Mouse (Mus musculus) kidney, embryonic 16.5 days (tissue): ENCODE measurements around the gene Ociad2. TPM values are rescaled to one million over a fixed set of nuclear protein-coding genes. Genes with fewer than 3 reads are reported as not detected.

Source experiments
- ATAC-seq: fragments of 200-750 bp; cut with Nextera tagmentation; 2 replicates; pipeline ENCODE4 v1.8.0; 2017; ENCODE audit warnings: moderate TSS enrichment; ENCODE audit not compliant: low FRiP score, low TSS enrichment
- H3K27ac ChIP-seq: fragments of 300-500 bp; sonication (generic); 2 replicates; pipeline ENCODE4 v1.5.1; 2014; ENCODE audit warnings: low read length
- H3K27me3 ChIP-seq: fragments of 300-500 bp; sonication (generic); 2 replicates; pipeline ENCODE4 v1.6.1; 2014; ENCODE audit warnings: low read length, control low read depth, mixed read lengths; ENCODE audit not compliant: insufficient read depth
- H3K36me3 ChIP-seq: fragments of 300-500 bp; sonication (generic); 2 replicates; pipeline ENCODE4 v1.6.1; 2014; ENCODE audit warnings: low read length, control low read depth, mixed read lengths; ENCODE audit not compliant: insufficient read depth
- H3K4me1 ChIP-seq: fragments of 300-500 bp; sonication (generic); 2 replicates; pipeline ENCODE4 v1.6.1; 2014; ENCODE audit warnings: low read length, control low read depth, mixed read lengths; ENCODE audit not compliant: insufficient read depth
- H3K4me2 ChIP-seq: fragments of 300-500 bp; sonication (generic); replicated peaks from 2 replicates; pipeline ENCODE4 v1.6.1; 2014; ENCODE audit warnings: low read depth, low read length
- H3K4me3 ChIP-seq: fragments of 300-500 bp; sonication (generic); 2 replicates; pipeline ENCODE4 v1.5.1; 2014; ENCODE audit warnings: mild to moderate bottlenecking, low read length
- H3K9ac ChIP-seq: fragments of 300-500 bp; sonication (generic); replicated peaks from 2 replicates; pipeline ENCODE4 v1.6.1; 2014; ENCODE audit warnings: low read length
- H3K9me3 ChIP-seq: fragments of 300-500 bp; sonication (generic); 2 replicates; pipeline ENCODE4 v1.6.1; 2016; ENCODE audit warnings: low read length, control low read depth
- WGBS: fragments of 180-500 bp; shearing (Covaris S2); extraction: QIAGEN DNeasy Blood & Tissue Kit; methylation state at CpG from one replicate; pipeline ENCODE4 v1.1.7; 2014; 5-methylcytosine and 5-hydroxymethylcytosine counted together
- polyA plus RNA-seq: library from polyadenylated mRNA; unstranded; fragments of >200 nt; fragmentation: Nextera tagmentation; extraction: Ambion mirVana; gene quantifications from 2 replicates; pipeline ENCODE4 v1.2.1, GENCODE M21; 2015

The Ociad2 gene
- polyA plus RNA-seq, 1 experiment from 2014 or later, result 11.4 TPM

GRCm38 (mm10) chr5:73373184-73373583 lies 32.4 kb upstream of the Ociad2 start:
- H3K27ac ChIP-seq, result no peak overlapping the region
- H3K36me3 ChIP-seq, result no peaks in the 10 kb centered on the region
- H3K9ac ChIP-seq, result no peak overlapping the region

DNA sequence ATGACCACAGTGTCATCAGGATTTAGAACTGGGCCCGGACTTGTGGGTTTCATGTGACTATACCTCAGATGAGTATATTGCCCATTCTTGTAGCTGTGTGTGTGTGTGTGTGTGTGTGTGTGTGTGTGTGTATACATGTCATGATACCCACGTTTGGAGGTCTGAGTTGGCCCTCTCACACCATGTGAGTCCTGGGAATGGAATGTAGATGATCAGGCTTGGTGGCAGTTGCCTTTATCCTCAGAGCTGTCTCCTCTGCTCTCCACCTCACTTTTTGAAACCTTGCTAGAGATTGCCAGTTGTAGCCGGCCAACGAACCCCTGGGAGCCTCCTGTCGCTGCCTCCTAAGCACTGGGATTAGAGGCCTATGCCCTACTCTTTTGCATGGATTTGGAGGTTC lies 31.8 kb upstream of the Ociad2 start:
- no peak for ATAC-seq
- WGBS, result 70% methylated on average over 5 of the region's 5 CpGs
- Histone ChIP-seq H3K36me3 (no peaks in the 10 kb centered on the region), H3K27me3 (no peaks in the 10 kb centered on the region), H3K4me3 (no peak overlapping the region), H3K4me2 (no peak overlapping the region), H3K9ac (no peak overlapping the region), H3K9me3 (no peaks in the 10 kb centered on the region), H3K27ac (no peak overlapping the region), H3K4me1 (peaks cover 16% of the 10 kb centered on the region; the same call in 1 of the 2 replicates)

More at GRCm38 (mm10) chr5:73373184-73373583, 32.4 kb upstream of the Ociad2 start:
- H3K27me3 ChIP-seq, result no peaks in the 10 kb centered on the region
- WGBS, result 11% methylated on average over 3 of the region's 3 CpGs
- H3K9me3 ChIP-seq, result no peaks in the 10 kb centered on the region
- H3K4me2 ChIP-seq, result no peak overlapping the region
- no peak overlapping the region for H3K4me3 ChIP-seq
- no peak for ATAC-seq
- H3K4me1 ChIP-seq, result peaks cover 16% of the 10 kb centered on the region; the same call in 1 of the 2 replicates

DNA sequence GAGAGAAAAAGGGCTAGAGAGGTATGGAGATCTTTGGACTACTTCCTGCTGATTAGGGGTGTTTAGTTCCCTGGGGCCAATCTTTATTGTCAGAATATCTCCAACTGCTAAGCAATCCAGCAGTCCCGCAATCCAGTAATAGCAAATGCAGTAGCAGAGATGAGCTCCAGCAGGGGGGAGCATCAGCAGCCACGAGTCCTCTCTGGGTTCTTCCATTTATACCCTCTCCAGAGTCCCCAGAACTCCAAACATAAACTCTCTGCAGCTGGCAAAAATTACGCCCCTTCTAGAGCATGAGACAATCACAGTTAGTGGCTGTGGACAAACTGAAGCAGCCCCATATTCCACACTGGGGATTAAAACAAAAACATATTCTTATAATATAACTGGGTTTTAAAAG lies 28.9 kb upstream of the Ociad2 start:
- H3K9me3 ChIP-seq, result no peaks in the 10 kb centered on the region
- H3K4me2 ChIP-seq, result no peak overlapping the region
- 0 out of 2 replicates have a peak, but pooled peaks cover 5% of the 10 kb centered on the region for H3K4me1 ChIP-seq
- H3K36me3 ChIP-seq, result no peaks in the 10 kb centered on the region
- ATAC-seq, result no peak
- H3K9ac ChIP-seq, result no peak overlapping the region
- H3K4me3 ChIP-seq, result no peak overlapping the region
- no peak overlapping the region for H3K27ac ChIP-seq
- WGBS, result 57% methylated on average over 3 of the region's 3 CpGs
- H3K27me3 ChIP-seq, result no peaks in the 10 kb centered on the region

- WGBS, result 78% methylated on average over 10 of the region's 10 CpGs
- ATAC-seq, result no peak
- H3K4me2 ChIP-seq, result no peak overlapping the region
Observed at GRCm38 (mm10) chr5:73368845-73369447, 28.1 kb upstream of the Ociad2 start.

DNA sequence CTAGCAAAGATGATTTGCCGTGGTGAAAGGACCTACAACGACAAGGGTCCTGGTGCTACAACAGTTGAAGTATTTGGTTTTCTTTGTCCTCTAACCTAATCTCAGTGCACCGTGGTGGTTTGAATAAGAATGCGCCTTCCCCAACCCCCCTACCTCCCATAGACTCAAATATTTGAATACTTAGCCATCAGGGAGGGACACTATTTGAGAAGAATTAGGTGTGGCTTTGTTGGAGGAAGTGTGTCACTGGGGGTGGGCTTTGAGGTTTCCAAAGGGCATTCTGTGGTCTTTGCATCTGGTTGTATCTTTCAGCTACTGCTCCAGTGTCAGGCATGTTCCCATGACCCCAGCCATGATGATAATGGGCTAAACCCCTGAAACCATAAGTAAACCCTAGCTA lies 27.1 kb upstream of the Ociad2 start:
- H3K9me3 ChIP-seq, result no peaks in the 10 kb centered on the region

More at GRCm38 (mm10) chr5:73368845-73369447, 28.1 kb upstream of the Ociad2 start:
- no peak overlapping the region for H3K4me3 ChIP-seq
- no peak overlapping the region for H3K9ac ChIP-seq
- H3K9me3 ChIP-seq, result no peaks in the 10 kb centered on the region
- no peak overlapping the region for H3K27ac ChIP-seq
- H3K4me1 ChIP-seq, result 0 out of 2 replicates have a peak, but pooled peaks cover 5% of the 10 kb centered on the region
- H3K27me3 ChIP-seq, result no peaks in the 10 kb centered on the region
- H3K36me3 ChIP-seq, result no peaks in the 10 kb centered on the region

DNA sequence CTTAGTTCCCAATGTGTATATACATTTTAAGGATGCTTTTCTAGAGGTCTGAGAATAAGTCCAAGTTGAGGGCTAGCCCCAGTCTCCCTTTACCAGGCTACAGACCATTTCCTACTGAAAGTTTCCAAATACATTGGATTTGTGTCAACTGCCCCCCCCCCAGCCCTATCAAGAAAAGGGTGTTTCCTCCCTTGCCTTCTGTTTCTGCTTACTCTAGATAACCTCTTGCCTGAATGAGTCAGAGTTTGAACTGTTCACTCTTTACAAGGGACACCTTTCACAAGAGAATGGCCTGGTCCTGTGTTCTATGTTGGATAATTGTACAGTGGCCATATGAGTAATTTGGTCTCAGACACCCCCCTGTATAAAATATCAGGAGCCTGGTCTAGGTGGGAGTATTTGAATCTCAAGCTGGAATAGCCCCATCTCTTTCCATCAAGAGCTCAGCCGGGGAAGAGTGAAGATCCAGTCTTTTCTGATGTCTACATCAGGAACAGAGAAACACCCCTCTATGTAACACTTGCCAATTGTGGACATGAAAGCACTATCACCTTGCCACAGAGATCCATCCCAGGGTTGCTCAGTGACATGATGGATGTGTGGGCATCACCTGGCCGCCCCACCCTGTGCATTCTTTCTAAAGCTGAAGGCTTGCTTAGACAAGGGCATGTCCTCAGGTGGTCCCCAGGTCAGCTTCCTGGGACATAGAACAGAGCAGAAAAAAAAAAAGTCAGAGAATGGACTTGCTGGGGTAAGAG lies 23.5 kb upstream of the Ociad2 start:
- H3K36me3 ChIP-seq, result no peaks in the 10 kb centered on the region
- 0 out of 2 replicates have a peak, but pooled peaks cover 5% of the 10 kb centered on the region for H3K4me1 ChIP-seq
- no peak overlapping the region for H3K4me3 ChIP-seq
- no peaks in the 10 kb centered on the region for H3K9me3 ChIP-seq
- H3K27ac ChIP-seq, result no peak overlapping the region
- H3K9ac ChIP-seq, result no peak overlapping the region
- H3K27me3 ChIP-seq, result no peaks in the 10 kb centered on the region
- WGBS, result 96% methylated on average over 2 of the region's 2 CpGs
- no peak for ATAC-seq
- no peak overlapping the region for H3K4me2 ChIP-seq

More for the DNA sequence above, 27.1 kb upstream of the Ociad2 start:
- Histone ChIP-seq H3K4me3 (no peak overlapping the region), H3K4me2 (no peak overlapping the region), H3K27me3 (no peaks in the 10 kb centered on the region), H3K27ac (no peak overlapping the region), H3K36me3 (no peaks in the 10 kb centered on the region), H3K4me1 (0 out of 2 replicates have a peak, but pooled peaks cover 2% of the 10 kb centered on the region), H3K9ac (no peak overlapping the region)
- no peak for ATAC-seq
- 83% methylated on average over 4 of the region's 4 CpGs for WGBS

DNA sequence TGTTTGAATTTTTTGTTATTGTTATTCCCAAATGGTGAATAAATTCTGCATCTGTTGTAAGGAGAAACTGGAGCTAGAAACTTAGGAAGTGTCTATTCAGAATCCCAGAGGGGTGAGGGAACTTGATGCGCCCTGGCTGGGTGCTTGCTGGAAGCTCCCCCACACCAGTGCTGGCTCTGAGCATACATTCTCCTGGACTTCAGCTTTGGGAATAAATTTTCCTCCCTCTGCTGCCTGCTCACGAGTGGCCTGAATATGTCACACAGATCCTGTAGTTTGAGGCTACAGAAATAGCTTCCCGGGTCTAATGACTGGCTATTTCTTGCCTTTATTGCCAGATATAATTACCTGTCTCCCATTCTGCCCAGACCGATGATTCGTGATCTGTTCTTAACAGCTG lies 22.0 kb upstream of the Ociad2 start:
- H3K27ac ChIP-seq, result no peak overlapping the region
- no peak overlapping the region for H3K4me3 ChIP-seq
- no peak for ATAC-seq
- no peaks in the 10 kb centered on the region for H3K9me3 ChIP-seq
- no peak overlapping the region for H3K4me2 ChIP-seq
- H3K9ac ChIP-seq, result no peak overlapping the region
- 0 out of 2 replicates have a peak, but pooled peaks cover 6% of the 10 kb centered on the region for H3K4me1 ChIP-seq
- WGBS, result 35% methylated on average over 5 of the region's 5 CpGs
- no peaks in the 10 kb centered on the region for H3K36me3 ChIP-seq
- no peaks in the 10 kb centered on the region for H3K27me3 ChIP-seq

DNA sequence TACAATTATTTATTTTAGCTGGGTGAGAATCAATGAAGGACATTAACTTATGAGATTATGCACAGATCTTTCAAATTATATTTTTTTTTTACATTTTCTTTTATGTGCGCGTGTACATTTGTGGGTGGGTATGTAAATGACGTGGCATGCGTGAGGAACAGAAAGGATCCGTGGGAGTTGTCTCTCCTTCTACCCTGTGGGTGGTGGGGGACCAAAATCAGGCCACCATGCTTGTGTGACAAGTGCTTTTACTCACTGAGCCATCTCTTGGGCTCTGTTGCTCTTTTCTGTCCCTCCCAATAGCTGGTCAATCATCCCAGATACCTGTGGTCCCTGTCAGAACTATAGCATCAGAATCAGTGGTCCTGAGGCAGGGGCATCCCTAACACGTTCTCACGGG lies 21.5 kb upstream of the Ociad2 start:
- H3K27me3 ChIP-seq, result no peaks in the 10 kb centered on the region
- no peak overlapping the region for H3K4me3 ChIP-seq
- H3K36me3 ChIP-seq, result no peaks in the 10 kb centered on the region
- H3K9me3 ChIP-seq, result no peaks in the 10 kb centered on the region
- H3K9ac ChIP-seq, result no peak overlapping the region
- 0 out of 2 replicates have a peak, but pooled peaks cover 6% of the 10 kb centered on the region for H3K4me1 ChIP-seq
- WGBS, result 70% methylated on average over 7 of the region's 7 CpGs
- no peak overlapping the region for H3K27ac ChIP-seq
- H3K4me2 ChIP-seq, result no peak overlapping the region
- no peak for ATAC-seq

DNA sequence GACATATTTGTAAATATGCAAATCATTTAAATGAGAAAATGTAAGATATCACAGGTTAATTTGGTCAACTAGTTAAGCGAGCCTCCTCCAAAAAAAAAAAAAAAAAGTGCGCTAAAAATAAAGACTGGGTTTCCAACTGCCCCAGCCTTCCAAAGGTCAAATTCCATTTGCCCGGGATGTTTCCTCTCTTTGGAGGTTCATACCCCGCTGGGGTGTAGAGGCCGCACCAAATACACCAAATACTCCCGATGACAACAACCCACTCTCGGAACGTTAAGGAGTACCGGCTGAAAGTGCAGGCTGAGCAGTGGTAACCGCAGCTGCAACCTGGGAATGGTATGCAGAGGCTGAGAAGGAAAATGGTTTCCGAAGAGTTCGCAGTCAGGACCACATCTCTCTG lies 19.4 kb upstream of the Ociad2 start:
- Histone ChIP-seq H3K4me3 (0 out of 2 replicates have a peak overlapping the region, but pooled peaks have one; percentile 8), H3K4me2 (peak overlapping the region; percentile 19; the same call in 1 of the 2 replicates), H3K9me3 (no peaks in the 10 kb centered on the region), H3K4me1 (0 out of 2 replicates have a peak, but pooled peaks cover 6% of the 10 kb centered on the region), H3K27me3 (no peaks in the 10 kb centered on the region), H3K36me3 (no peaks in the 10 kb centered on the region), H3K9ac (no peak overlapping the region), H3K27ac (no peak overlapping the region)
- ATAC-seq, result no peak
- WGBS, result 31% methylated on average over 12 of the region's 12 CpGs

DNA sequence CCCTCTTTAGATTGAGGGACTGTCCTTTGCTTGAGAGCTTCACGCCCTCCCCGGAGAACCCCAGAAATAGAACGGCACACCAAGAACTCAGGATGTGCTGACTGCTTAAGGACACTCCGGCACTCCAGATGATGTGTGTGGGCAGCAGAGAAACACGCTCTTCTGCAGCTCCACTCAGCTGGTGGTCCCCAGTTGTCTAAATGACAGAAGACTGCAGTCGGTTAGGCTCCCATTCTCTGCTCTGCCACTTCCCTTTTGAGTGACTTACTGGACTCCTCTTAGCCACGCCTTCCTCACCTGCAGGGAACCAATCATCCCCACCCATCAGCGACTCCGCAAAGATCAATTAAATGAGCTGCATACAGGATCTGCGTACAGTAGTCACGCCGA lies 18.9 kb upstream of the Ociad2 start:
- H3K9me3 ChIP-seq, result no peaks in the 10 kb centered on the region
- peak overlapping the region; percentile 19; the same call in 1 of the 2 replicates for H3K4me2 ChIP-seq
- H3K4me3 ChIP-seq, result 0 out of 2 replicates have a peak overlapping the region, but pooled peaks have one; percentile 8
- WGBS, result 44% methylated on average over 12 of the region's 12 CpGs
- H3K27me3 ChIP-seq, result no peaks in the 10 kb centered on the region
- no peaks in the 10 kb centered on the region for H3K36me3 ChIP-seq
- H3K9ac ChIP-seq, result no peak overlapping the region
- 0 out of 2 replicates have a peak, but pooled peaks cover 6% of the 10 kb centered on the region for H3K4me1 ChIP-seq
- no peak overlapping the region for H3K27ac ChIP-seq
- ATAC-seq, result no peak
